Mouse (Mus musculus): Measurements from ENCODE around the gene Igsf3. TPM values are rescaled to one million over a fixed set of nuclear protein-coding genes. Genes with fewer than 3 reads are reported as not detected.

The Igsf3 gene
- polyA plus RNA-seq, 1 experiment from 2014 or later, result 36.2 TPM

DNA sequence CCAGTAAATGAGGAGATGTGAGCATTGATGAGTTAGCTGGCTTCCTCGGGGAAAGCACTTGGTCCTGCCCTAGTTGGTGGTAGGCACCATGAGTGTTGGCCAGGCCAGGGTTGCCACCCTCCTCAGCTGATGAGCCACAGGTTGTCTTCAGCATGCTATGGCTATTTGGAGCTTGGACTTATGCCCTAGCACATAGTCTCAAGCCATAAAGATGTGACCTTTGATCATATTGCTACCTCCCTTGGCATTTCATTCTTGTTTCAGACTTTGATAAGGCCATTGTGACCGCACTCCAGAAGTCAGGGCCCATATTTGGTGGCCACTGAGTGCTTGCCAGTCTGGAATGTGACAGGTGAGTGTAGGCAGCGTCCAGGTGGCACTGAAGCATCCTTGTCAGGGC, 19.2 kb downstream of the Igsf3 start:
- H3K4me1 ChIP-seq (ENCODE audit: control insufficient read depth, insufficient read depth, low read length), result peaks cover 66% of the 10 kb centered on the region
- no peak overlapping the region for H3K4me3 ChIP-seq (ENCODE audit: low read length)
- H3K4me2 ChIP-seq (ENCODE audit: low read depth, low read length), result no peak overlapping the region
- no peaks in the 10 kb centered on the region for H3K9me3 ChIP-seq (replicated peaks; ENCODE audit: control insufficient read depth, low read length)
- 60% methylated on average over 3 of the region's 3 CpGs for WGBS
- H3K36me3 ChIP-seq (ENCODE audit: control insufficient read depth, insufficient read depth), result no peaks in the 10 kb centered on the region
- no peak overlapping the region for H3K9ac ChIP-seq (ENCODE audit: low read length)
- H3K27me3 ChIP-seq (ENCODE audit: control insufficient read depth, insufficient read depth, low read length), result no peaks in the 10 kb centered on the region
- no peak overlapping the region; the same call in 1 of the 2 replicates for H3K27ac ChIP-seq (ENCODE audit: low read length)
- no peak for ATAC-seq (replicated peaks; ENCODE audit: extremely low read depth, insufficient read depth, low FRiP score)

DNA sequence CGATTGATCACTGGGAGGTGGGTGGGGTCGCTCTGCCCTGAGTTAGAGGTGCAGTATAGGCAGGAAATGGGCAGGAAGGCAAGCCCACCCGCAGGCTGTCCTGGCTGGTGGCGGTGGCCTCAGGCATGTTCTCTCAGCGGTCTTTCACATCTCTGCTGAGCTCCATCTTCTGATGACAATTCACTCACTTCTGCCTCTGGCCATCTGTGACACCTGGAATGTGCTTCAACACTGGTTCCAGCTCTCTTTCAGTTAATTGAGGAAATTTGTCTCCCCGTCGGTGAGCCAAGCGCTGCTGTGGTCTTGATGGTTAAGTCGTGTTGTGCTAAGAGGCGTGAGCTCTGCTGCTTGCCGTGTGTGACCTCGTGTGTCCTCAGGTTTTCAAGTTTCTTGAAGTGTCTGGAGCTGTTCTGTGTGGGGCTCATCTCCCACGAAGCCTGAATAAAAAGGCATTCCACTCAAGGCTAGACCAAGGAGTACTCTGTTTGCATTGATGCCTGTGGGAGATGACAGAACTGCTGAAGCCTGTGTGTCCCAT, 19.9 kb downstream of the Igsf3 start:
- no peak overlapping the region for H3K27ac ChIP-seq (ENCODE audit: low read length)
- no peak for ATAC-seq (replicated peaks; ENCODE audit: extremely low read depth, insufficient read depth, low FRiP score)
- H3K4me2 ChIP-seq (ENCODE audit: low read depth, low read length), result no peak overlapping the region
- H3K4me3 ChIP-seq (ENCODE audit: low read length), result no peak overlapping the region
- peak overlapping the region; percentile 21; the same call in 1 of the 2 replicates for H3K9ac ChIP-seq (ENCODE audit: low read length)
- no peaks in the 10 kb centered on the region for H3K9me3 ChIP-seq (replicated peaks; ENCODE audit: control insufficient read depth, low read length)
- 40% methylated on average over 13 of the region's 13 CpGs for WGBS
- no peaks in the 10 kb centered on the region for H3K27me3 ChIP-seq (ENCODE audit: control insufficient read depth, insufficient read depth, low read length)
- H3K36me3 ChIP-seq (ENCODE audit: control insufficient read depth, insufficient read depth), result no peaks in the 10 kb centered on the region
- H3K4me1 ChIP-seq (ENCODE audit: control insufficient read depth, insufficient read depth, low read length), result peaks cover 66% of the 10 kb centered on the region

DNA sequence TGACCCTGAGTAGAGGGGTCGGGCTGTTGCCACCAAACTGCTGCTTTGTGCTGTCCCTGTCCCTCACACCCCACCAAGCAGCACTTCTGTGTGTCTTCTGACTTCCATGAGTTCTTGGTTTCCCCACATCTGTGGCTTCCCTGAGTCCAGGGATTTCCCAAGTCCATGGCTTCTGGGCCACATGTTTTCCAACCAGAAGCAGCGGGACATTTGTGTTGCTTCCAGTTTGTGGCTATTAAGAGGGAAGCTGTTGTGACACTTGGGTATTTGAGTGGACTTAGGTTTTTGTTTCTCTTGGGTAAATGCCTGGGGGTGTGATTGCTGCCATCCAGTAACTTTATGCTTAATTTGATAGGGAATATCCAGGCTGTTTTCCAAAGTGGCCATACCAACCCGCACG, 20.5 kb downstream of the Igsf3 start:
- peaks cover 66% of the 10 kb centered on the region for H3K4me1 ChIP-seq (ENCODE audit: control insufficient read depth, insufficient read depth, low read length)
- no peak for ATAC-seq (replicated peaks; ENCODE audit: extremely low read depth, insufficient read depth, low FRiP score)
- no peaks in the 10 kb centered on the region for H3K27me3 ChIP-seq (ENCODE audit: control insufficient read depth, insufficient read depth, low read length)
- H3K4me2 ChIP-seq (ENCODE audit: low read depth, low read length), result no peak overlapping the region
- H3K27ac ChIP-seq (ENCODE audit: low read length), result peak overlapping the region; percentile 70; the same call in 1 of the 2 replicates
- H3K36me3 ChIP-seq (ENCODE audit: control insufficient read depth, insufficient read depth), result no peaks in the 10 kb centered on the region
- H3K4me3 ChIP-seq (ENCODE audit: low read length), result no peak overlapping the region
- H3K9me3 ChIP-seq (replicated peaks; ENCODE audit: control insufficient read depth, low read length), result no peaks in the 10 kb centered on the region
- H3K9ac ChIP-seq (ENCODE audit: low read length), result no peak overlapping the region
- WGBS, result 71% methylated on average over 4 of the region's 4 CpGs

DNA sequence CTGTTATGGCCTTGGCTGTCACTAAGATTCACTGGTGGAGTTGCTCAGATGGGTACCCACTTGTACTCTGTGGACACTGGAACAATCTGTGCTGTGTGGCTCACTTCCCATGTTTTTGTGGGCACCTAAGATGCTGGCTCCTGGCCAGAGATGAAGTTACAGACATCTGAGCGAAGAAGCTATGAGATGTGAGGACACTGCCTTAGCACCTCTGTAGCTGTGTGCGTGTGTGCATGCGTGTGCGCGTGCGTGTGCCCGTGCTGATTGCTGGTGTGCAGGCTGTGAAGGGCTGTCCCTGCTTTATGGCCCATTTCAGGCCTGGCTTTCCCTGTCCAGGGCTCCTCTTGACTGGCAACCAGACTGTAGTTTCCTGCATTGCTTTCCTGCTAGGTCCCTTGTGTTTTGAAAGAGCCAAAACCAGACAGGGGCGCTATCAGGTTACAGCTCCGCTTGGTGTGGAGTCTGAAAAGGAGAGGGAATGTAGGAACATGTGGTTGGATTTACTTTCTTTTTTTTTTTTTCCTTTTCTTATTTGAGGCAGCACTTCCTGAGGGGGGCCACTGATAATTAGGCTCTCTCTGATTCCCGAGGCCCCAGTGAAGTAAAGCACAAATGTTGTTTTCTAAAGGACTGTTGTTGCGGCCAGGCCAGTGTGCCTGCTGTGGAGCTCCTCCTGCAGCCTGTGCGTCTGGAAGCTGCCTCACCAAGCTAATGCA, 21.3 kb downstream of the Igsf3 start:
- Histone ChIP-seq H3K4me2 (ENCODE audit: low read depth, low read length) (peak overlapping the region; percentile 23; the same call in 1 of the 2 replicates), H3K36me3 (ENCODE audit: control insufficient read depth, insufficient read depth) (no peaks in the 10 kb centered on the region), H3K27me3 (ENCODE audit: control insufficient read depth, insufficient read depth, low read length) (no peaks in the 10 kb centered on the region), H3K4me3 (ENCODE audit: low read length) (no peak overlapping the region), H3K27ac (ENCODE audit: low read length) (peak overlapping the region; percentile 70), H3K9me3 (replicated peaks; ENCODE audit: control insufficient read depth, low read length) (no peaks in the 10 kb centered on the region), H3K4me1 (ENCODE audit: control insufficient read depth, insufficient read depth, low read length) (peaks cover 62% of the 10 kb centered on the region), H3K9ac (ENCODE audit: low read length) (peak overlapping the region; percentile 42; the same call in 1 of the 2 replicates)
- WGBS, result 34% methylated on average over 12 of the region's 12 CpGs
- peak; percentile 65 for ATAC-seq (replicated peaks; ENCODE audit: extremely low read depth, insufficient read depth, low FRiP score)

DNA sequence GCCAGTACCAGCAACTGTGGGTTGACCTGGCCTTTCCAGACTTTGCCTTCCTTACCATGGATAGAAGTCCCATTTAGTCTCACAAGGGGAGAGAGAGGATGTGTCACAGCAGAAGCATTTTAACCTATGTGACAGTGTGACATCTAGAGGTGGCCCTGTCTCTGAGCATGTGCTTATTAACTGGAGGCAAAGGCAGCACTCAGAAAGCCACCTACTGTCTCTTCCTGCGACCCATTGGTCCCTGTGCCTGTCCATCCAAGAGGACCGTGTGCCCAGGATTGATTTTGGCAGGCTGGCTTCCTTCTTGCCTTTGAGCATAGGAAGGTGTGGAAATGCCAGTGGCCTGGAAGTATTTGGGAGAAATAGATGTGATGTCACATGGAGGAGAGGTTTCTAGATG, 22.0 kb downstream of the Igsf3 start:
- H3K36me3 ChIP-seq (ENCODE audit: control insufficient read depth, insufficient read depth), result no peaks in the 10 kb centered on the region
- peak overlapping the region; percentile 42; the same call in 1 of the 2 replicates for H3K9ac ChIP-seq (ENCODE audit: low read length)
- ATAC-seq (replicated peaks; ENCODE audit: extremely low read depth, insufficient read depth, low FRiP score), result no peak
- H3K4me1 ChIP-seq (ENCODE audit: control insufficient read depth, insufficient read depth, low read length), result peaks cover 62% of the 10 kb centered on the region
- peak overlapping the region; percentile 23; the same call in 1 of the 2 replicates for H3K4me2 ChIP-seq (ENCODE audit: low read depth, low read length)
- H3K9me3 ChIP-seq (replicated peaks; ENCODE audit: control insufficient read depth, low read length), result no peaks in the 10 kb centered on the region
- H3K27ac ChIP-seq (ENCODE audit: low read length), result peak overlapping the region; percentile 70
- H3K4me3 ChIP-seq (ENCODE audit: low read length), result no peak overlapping the region
- H3K27me3 ChIP-seq (ENCODE audit: control insufficient read depth, insufficient read depth, low read length), result no peaks in the 10 kb centered on the region
- 34% methylated on average over 2 of the region's 2 CpGs for WGBS

DNA sequence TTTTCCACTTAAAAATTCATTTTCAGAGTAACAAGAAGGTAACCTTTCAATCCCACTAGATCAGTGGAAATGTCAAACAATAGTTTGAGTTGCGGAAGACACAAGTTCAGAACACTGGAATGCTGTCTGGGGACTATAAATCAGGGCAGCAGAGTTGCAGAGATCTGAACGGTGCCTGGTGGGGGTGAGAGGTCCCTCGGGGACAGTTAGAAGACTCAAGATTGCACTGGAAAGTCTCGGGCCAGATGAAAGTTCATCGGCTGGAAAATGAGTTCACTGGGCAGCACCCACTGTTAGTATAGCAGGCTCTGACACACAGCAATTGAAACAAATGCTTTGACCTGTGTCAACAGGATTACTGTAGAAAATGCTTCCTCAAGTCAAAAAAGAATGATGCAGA, 24.6 kb downstream of the Igsf3 start:
- Histone ChIP-seq H3K9me3 (replicated peaks; ENCODE audit: control insufficient read depth, low read length) (no peaks in the 10 kb centered on the region), H3K27me3 (ENCODE audit: control insufficient read depth, insufficient read depth, low read length) (no peaks in the 10 kb centered on the region), H3K36me3 (ENCODE audit: control insufficient read depth, insufficient read depth) (no peaks in the 10 kb centered on the region), H3K27ac (ENCODE audit: low read length) (no peak overlapping the region), H3K4me3 (ENCODE audit: low read length) (no peak overlapping the region), H3K4me2 (ENCODE audit: low read depth, low read length) (no peak overlapping the region), H3K4me1 (ENCODE audit: control insufficient read depth, insufficient read depth, low read length) (peaks cover 64% of the 10 kb centered on the region), H3K9ac (ENCODE audit: low read length) (no peak overlapping the region)
- no peak for ATAC-seq (replicated peaks; ENCODE audit: extremely low read depth, insufficient read depth, low FRiP score)
- 39% methylated on average over 5 of the region's 5 CpGs for WGBS

DNA sequence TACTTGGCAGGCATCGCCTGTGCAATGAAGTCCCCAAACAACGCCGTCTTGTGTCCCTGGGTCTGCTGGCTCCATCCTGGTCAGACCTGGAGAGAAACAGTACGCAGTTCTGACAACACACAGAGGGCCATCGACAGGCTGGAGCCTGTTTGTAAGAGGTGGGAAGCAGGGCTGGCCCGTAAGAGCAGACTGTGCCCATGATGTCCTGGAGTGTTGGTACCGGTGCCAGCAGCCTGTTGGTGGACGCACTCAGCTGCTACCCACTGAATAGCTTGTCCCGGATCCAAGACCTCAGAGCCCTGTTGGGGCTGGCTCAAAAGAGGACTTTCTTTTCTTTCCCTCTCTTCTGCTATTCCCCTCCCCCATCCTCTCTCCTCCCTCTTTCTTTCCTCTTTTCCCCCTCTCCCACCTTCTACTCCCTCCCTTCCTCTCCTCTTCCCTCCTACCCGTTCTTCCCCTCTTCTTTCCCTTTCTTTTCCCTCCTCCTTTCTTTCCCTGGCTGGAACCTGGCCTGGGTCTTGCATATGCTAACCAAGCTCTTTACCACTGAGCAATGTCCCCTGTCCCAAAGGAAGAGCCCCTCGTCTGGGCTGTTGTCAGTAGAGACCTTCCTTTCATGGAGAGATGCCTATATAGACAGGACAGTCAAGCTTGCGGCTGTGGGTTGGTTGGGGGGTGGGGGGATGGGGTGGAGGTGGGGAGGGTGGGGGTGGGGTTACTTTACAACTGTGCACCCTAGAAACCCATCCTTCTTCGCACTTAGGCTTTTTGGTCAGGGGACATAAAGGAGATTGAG, 27.9 kb downstream of the Igsf3 start:
- WGBS, result 58% methylated on average over 13 of the region's 13 CpGs
- Histone ChIP-seq H3K27me3 (ENCODE audit: control insufficient read depth, insufficient read depth, low read length) (no peaks in the 10 kb centered on the region), H3K4me1 (ENCODE audit: control insufficient read depth, insufficient read depth, low read length) (peaks cover 61% of the 10 kb centered on the region), H3K36me3 (ENCODE audit: control insufficient read depth, insufficient read depth) (no peaks in the 10 kb centered on the region), H3K9ac (ENCODE audit: low read length) (no peak overlapping the region), H3K4me3 (ENCODE audit: low read length) (no peak overlapping the region), H3K27ac (ENCODE audit: low read length) (peak overlapping the region; percentile 29; the same call in 1 of the 2 replicates), H3K4me2 (ENCODE audit: low read depth, low read length) (peak overlapping the region; percentile 10), H3K9me3 (replicated peaks; ENCODE audit: control insufficient read depth, low read length) (no peaks in the 10 kb centered on the region)
- ATAC-seq (replicated peaks; ENCODE audit: extremely low read depth, insufficient read depth, low FRiP score), result no peak; the same call in 1 of the 2 replicates

DNA sequence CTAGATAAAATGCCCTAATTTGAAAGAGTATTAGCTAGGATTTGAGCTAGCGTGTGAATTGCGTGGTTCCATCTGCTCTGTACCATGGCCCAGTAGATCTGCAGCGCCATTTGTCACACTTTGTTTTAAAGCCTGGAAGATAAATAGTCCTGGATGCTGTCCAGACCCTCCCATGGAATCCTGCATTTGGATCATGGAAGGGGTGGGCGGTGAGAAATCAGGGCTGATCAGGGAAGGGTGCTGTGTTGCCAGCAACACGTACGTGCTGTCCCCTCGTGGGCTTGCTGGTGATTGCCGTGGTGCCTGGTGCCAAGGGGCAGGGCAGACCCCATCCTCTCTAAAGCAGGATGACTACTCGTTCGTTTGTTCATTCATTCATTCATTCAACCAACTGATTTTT, 28.6 kb downstream of the Igsf3 start:
- peaks cover 67% of the 10 kb centered on the region for H3K4me1 ChIP-seq (ENCODE audit: control insufficient read depth, insufficient read depth, low read length)
- no peak overlapping the region for H3K27ac ChIP-seq (ENCODE audit: low read length)
- H3K4me2 ChIP-seq (ENCODE audit: low read depth, low read length), result peak overlapping the region; percentile 13; the same call in 1 of the 2 replicates
- no peaks in the 10 kb centered on the region for H3K36me3 ChIP-seq (ENCODE audit: control insufficient read depth, insufficient read depth)
- no peaks in the 10 kb centered on the region for H3K27me3 ChIP-seq (ENCODE audit: control insufficient read depth, insufficient read depth, low read length)
- H3K4me3 ChIP-seq (ENCODE audit: low read length), result no peak overlapping the region
- 21% methylated on average over 10 of the region's 10 CpGs for WGBS
- H3K9me3 ChIP-seq (replicated peaks; ENCODE audit: control insufficient read depth, low read length), result no peaks in the 10 kb centered on the region
- H3K9ac ChIP-seq (ENCODE audit: low read length), result no peak overlapping the region
- peak; percentile 47; the same call in 1 of the 2 replicates for ATAC-seq (replicated peaks; ENCODE audit: extremely low read depth, insufficient read depth, low FRiP score)
